Mouse (Mus musculus): ENCODE measurements around the gene En2. TPM values are rescaled to one million over a fixed set of nuclear protein-coding genes. Genes with fewer than 3 reads are reported as not detected.

The En2 gene
- polyA plus RNA-seq (2012; rRNA removed) = 0.36 and 0.53 TPM in 2 replicates

- peaks cover 4% of the 10 kb centered on the region for H3K27me3 ChIP-seq (ENCODE audit: control insufficient read depth, insufficient read depth, low read length)
- H3K36me3 ChIP-seq (ENCODE audit: control insufficient read depth, insufficient read depth, low read length) = no peaks in the 10 kb centered on the region
- H3K27ac ChIP-seq (ENCODE audit: control insufficient read depth, insufficient read depth, low read depth, low read length) = no peak within 1 kb of the TSS
- peaks cover 30% of the 10 kb centered on the region for H3K4me1 ChIP-seq (ENCODE audit: control insufficient read depth, insufficient read depth, low read length)
- no peak for TF ChIP-seq POLR2A (IDR thresholded peaks at IDR 0.05; ENCODE audit: control insufficient read depth, low read depth, low read length)
- TF ChIP-seq CTCF (IDR thresholded peaks at IDR 0.05; ENCODE audit: control insufficient read depth, insufficient read depth, insufficient replicate concordance, low read depth, low read length) = no peak
- peak within 1 kb of the TSS; percentile 59 for H3K4me3 ChIP-seq (ENCODE audit: control insufficient read depth, low read depth, low read length)
These were observed at the start of gene En2 for GRCm38 (mm10) chr5:28165358-28166255. TSS of gene En2 (plus strand) at chr5:28165694.

- Histone ChIP-seq H3K4me3 (ENCODE audit: control insufficient read depth, low read depth, low read length) (no peak overlapping the region), H3K27ac (ENCODE audit: control insufficient read depth, insufficient read depth, low read depth, low read length) (no peak overlapping the region), H3K27me3 (ENCODE audit: control insufficient read depth, insufficient read depth, low read length) (no peaks in the 10 kb centered on the region), H3K4me1 (ENCODE audit: control insufficient read depth, insufficient read depth, low read length) (peaks cover 8% of the 10 kb centered on the region; the same call in 1 of the 2 replicates), H3K36me3 (ENCODE audit: control insufficient read depth, insufficient read depth, low read length) (no peaks in the 10 kb centered on the region)
- TF ChIP-seq CTCF (IDR thresholded peaks at IDR 0.05; ENCODE audit: control insufficient read depth, insufficient read depth, insufficient replicate concordance, low read depth, low read length) = no peak
- TF ChIP-seq POLR2A (IDR thresholded peaks at IDR 0.05; ENCODE audit: control insufficient read depth, low read depth, low read length) = no peak
These were observed 48.1 kb upstream of the En2 start for GRCm38 (mm10) chr5:28117251-28117880.

- H3K4me3 ChIP-seq (ENCODE audit: control insufficient read depth, low read depth, low read length) = peak overlapping the region; percentile 12
- peaks cover 8% of the 10 kb centered on the region; the same call in 1 of the 2 replicates for H3K4me1 ChIP-seq (ENCODE audit: control insufficient read depth, insufficient read depth, low read length)
- H3K27me3 ChIP-seq (ENCODE audit: control insufficient read depth, insufficient read depth, low read length) = no peaks in the 10 kb centered on the region
- TF ChIP-seq CTCF (IDR thresholded peaks at IDR 0.05; ENCODE audit: control insufficient read depth, insufficient read depth, insufficient replicate concordance, low read depth, low read length) = no peak
- TF ChIP-seq POLR2A (IDR thresholded peaks at IDR 0.05; ENCODE audit: control insufficient read depth, low read depth, low read length) = no peak
- no peak overlapping the region for H3K27ac ChIP-seq (ENCODE audit: control insufficient read depth, insufficient read depth, low read depth, low read length)
- no peaks in the 10 kb centered on the region for H3K36me3 ChIP-seq (ENCODE audit: control insufficient read depth, insufficient read depth, low read length)
These were observed 47.5 kb upstream of the En2 start for GRCm38 (mm10) chr5:28117882-28118530.

- Histone ChIP-seq H3K27me3 (ENCODE audit: control insufficient read depth, insufficient read depth, low read length) (no peaks in the 10 kb centered on the region; the same call in 1 of the 2 replicates), H3K36me3 (ENCODE audit: control insufficient read depth, insufficient read depth, low read length) (no peaks in the 10 kb centered on the region), H3K27ac (ENCODE audit: control insufficient read depth, insufficient read depth, low read depth, low read length) (no peak overlapping the region), H3K4me3 (ENCODE audit: control insufficient read depth, low read depth, low read length) (no peak overlapping the region; the same call in 1 of the 2 replicates), H3K4me1 (ENCODE audit: control insufficient read depth, insufficient read depth, low read length) (peaks cover 8% of the 10 kb centered on the region)
- TF ChIP-seq CTCF (IDR thresholded peaks at IDR 0.05; ENCODE audit: control insufficient read depth, insufficient read depth, insufficient replicate concordance, low read depth, low read length) (no peak), POLR2A (IDR thresholded peaks at IDR 0.05; ENCODE audit: control insufficient read depth, low read depth, low read length) (no peak)
These were observed 47.0 kb upstream of the En2 start for GRCm38 (mm10) chr5:28118531-28118925.

- no peak for TF ChIP-seq POLR2A (IDR thresholded peaks at IDR 0.05; ENCODE audit: control insufficient read depth, low read depth, low read length)
- no peak for TF ChIP-seq CTCF (IDR thresholded peaks at IDR 0.05; ENCODE audit: control insufficient read depth, insufficient read depth, insufficient replicate concordance, low read depth, low read length)
- peaks cover 8% of the 10 kb centered on the region for H3K4me1 ChIP-seq (ENCODE audit: control insufficient read depth, insufficient read depth, low read length)
- no peak overlapping the region for H3K27ac ChIP-seq (ENCODE audit: control insufficient read depth, insufficient read depth, low read depth, low read length)
- H3K36me3 ChIP-seq (ENCODE audit: control insufficient read depth, insufficient read depth, low read length) = no peaks in the 10 kb centered on the region
- H3K4me3 ChIP-seq (ENCODE audit: control insufficient read depth, low read depth, low read length) = no peak overlapping the region
- no peaks in the 10 kb centered on the region; the same call in 1 of the 2 replicates for H3K27me3 ChIP-seq (ENCODE audit: control insufficient read depth, insufficient read depth, low read length)
These were observed 45.9 kb upstream of the En2 start for GRCm38 (mm10) chr5:28119576-28119975.

- H3K27ac ChIP-seq (ENCODE audit: control insufficient read depth, insufficient read depth, low read depth, low read length) = no peak overlapping the region
- H3K4me1 ChIP-seq (ENCODE audit: control insufficient read depth, insufficient read depth, low read length) = peaks cover 8% of the 10 kb centered on the region
- no peak overlapping the region for H3K4me3 ChIP-seq (ENCODE audit: control insufficient read depth, low read depth, low read length)
- no peaks in the 10 kb centered on the region for H3K36me3 ChIP-seq (ENCODE audit: control insufficient read depth, insufficient read depth, low read length)
- TF ChIP-seq CTCF (IDR thresholded peaks at IDR 0.05; ENCODE audit: control insufficient read depth, insufficient read depth, insufficient replicate concordance, low read depth, low read length) = peak; percentile 48; the same call in 1 of the 2 replicates
- no peak for TF ChIP-seq POLR2A (IDR thresholded peaks at IDR 0.05; ENCODE audit: control insufficient read depth, low read depth, low read length)
- no peaks in the 10 kb centered on the region; the same call in 1 of the 2 replicates for H3K27me3 ChIP-seq (ENCODE audit: control insufficient read depth, insufficient read depth, low read length)
These were observed 42.7 kb upstream of the En2 start for GRCm38 (mm10) chr5:28122491-28123454.

Data from testis, adult 2 months (tissue).